Mouse (Mus musculus): ENCODE data around the gene Zfp367.

The Zfp367 gene

GRCm38 (mm10) chr13:64153083-64153682 lies at the start of gene Zfp367:
Zfp367 (minus strand) TSS chr13:64153202.
- peak; percentile 98 for DNase-seq (ENCODE audit: low read depth in 2 of 2, low spot score in 2 of 2)

GRCm38 (mm10) chr13:64200911-64201310 lies 47.9 kb upstream of the Zfp367 start:
- DNase-seq (ENCODE audit: low read depth in 2 of 2, low spot score in 2 of 2), result no peak

- no peak for DNase-seq (ENCODE audit: low read depth in 2 of 2, low spot score in 2 of 2)
Observed at GRCm38 (mm10) chr13:64198310-64198709, 45.3 kb upstream of the Zfp367 start.

- no peak for DNase-seq (ENCODE audit: low read depth in 2 of 2, low spot score in 2 of 2)
Observed at GRCm38 (mm10) chr13:64197899-64198298, 44.9 kb upstream of the Zfp367 start.

- DNase-seq (ENCODE audit: low read depth in 2 of 2, low spot score in 2 of 2), result no peak
Observed at GRCm38 (mm10) chr13:64187065-64187464, 34.1 kb upstream of the Zfp367 start.

- no peak for DNase-seq (ENCODE audit: low read depth in 2 of 2, low spot score in 2 of 2)
Observed at GRCm38 (mm10) chr13:64186516-64186915, 33.5 kb upstream of the Zfp367 start.

- no peak for DNase-seq (ENCODE audit: low read depth in 2 of 2, low spot score in 2 of 2)
Observed at GRCm38 (mm10) chr13:64185586-64185985, 32.6 kb upstream of the Zfp367 start.

GRCm38 (mm10) chr13:64185176-64185575 lies 32.2 kb upstream of the Zfp367 start:
- no peak for DNase-seq (ENCODE audit: low read depth in 2 of 2, low spot score in 2 of 2)

- no peak for DNase-seq (ENCODE audit: low read depth in 2 of 2, low spot score in 2 of 2)
Observed at GRCm38 (mm10) chr13:64184361-64184760, 31.4 kb upstream of the Zfp367 start.

- DNase-seq (ENCODE audit: low read depth in 2 of 2, low spot score in 2 of 2), result no peak
Observed at GRCm38 (mm10) chr13:64183583-64183982, 30.6 kb upstream of the Zfp367 start.

- DNase-seq (ENCODE audit: low read depth in 2 of 2, low spot score in 2 of 2), result no peak
Observed at GRCm38 (mm10) chr13:64182091-64182490, 29.1 kb upstream of the Zfp367 start.

GRCm38 (mm10) chr13:64180888-64181287 lies 27.9 kb upstream of the Zfp367 start:
- peak; percentile 43 to 56 for DNase-seq (ENCODE audit: low read depth in 2 of 2, low spot score in 2 of 2)

- DNase-seq (ENCODE audit: low read depth in 2 of 2, low spot score in 2 of 2), result no peak
Observed at GRCm38 (mm10) chr13:64180300-64180699, 27.3 kb upstream of the Zfp367 start.

- no peak for DNase-seq (ENCODE audit: low read depth in 2 of 2, low spot score in 2 of 2)
Observed at GRCm38 (mm10) chr13:64178746-64179652, 26.0 kb upstream of the Zfp367 start.

- no peak for DNase-seq (ENCODE audit: low read depth in 2 of 2, low spot score in 2 of 2)
Observed at GRCm38 (mm10) chr13:64178000-64178399, 25.0 kb upstream of the Zfp367 start.

- no peak for DNase-seq (ENCODE audit: low read depth in 2 of 2, low spot score in 2 of 2)
Observed at GRCm38 (mm10) chr13:64169746-64170145, 16.7 kb upstream of the Zfp367 start.

- DNase-seq (ENCODE audit: low read depth in 2 of 2, low spot score in 2 of 2), result no peak
Observed at GRCm38 (mm10) chr13:64163147-64163715, 10.2 kb upstream of the Zfp367 start.

- no peak for DNase-seq (ENCODE audit: low read depth in 2 of 2, low spot score in 2 of 2)
Observed at GRCm38 (mm10) chr13:64162626-64163025, 9.6 kb upstream of the Zfp367 start.

GRCm38 (mm10) chr13:64161916-64162611 lies 9.1 kb upstream of the Zfp367 start:
- peak in 1 of 2 experiments; percentile 13 for DNase-seq (ENCODE audit: low read depth in 2 of 2, low spot score in 2 of 2)

- DNase-seq (ENCODE audit: low read depth in 2 of 2, low spot score in 2 of 2), result peak; percentile 98
Observed at GRCm38 (mm10) chr13:64161548-64161915, 8.5 kb upstream of the Zfp367 start, which contains the start of gene Habp4. Habp4 (plus strand) TSS chr13:64161824.

GRCm38 (mm10) chr13:64156966-64157365 lies 4.0 kb upstream of the Zfp367 start:
- DNase-seq (ENCODE audit: low read depth in 2 of 2, low spot score in 2 of 2), result no peak
